Mouse (Mus musculus) brain, adult 2 months (tissue): ENCODE data around the gene Usp21.

Experiments
- DNase-seq: peaks from one replicate; pipeline ENCODE4 v3.0.0; 2011; ENCODE audit warnings: low read depth, low spot score

Usp21 gene

DNA sequence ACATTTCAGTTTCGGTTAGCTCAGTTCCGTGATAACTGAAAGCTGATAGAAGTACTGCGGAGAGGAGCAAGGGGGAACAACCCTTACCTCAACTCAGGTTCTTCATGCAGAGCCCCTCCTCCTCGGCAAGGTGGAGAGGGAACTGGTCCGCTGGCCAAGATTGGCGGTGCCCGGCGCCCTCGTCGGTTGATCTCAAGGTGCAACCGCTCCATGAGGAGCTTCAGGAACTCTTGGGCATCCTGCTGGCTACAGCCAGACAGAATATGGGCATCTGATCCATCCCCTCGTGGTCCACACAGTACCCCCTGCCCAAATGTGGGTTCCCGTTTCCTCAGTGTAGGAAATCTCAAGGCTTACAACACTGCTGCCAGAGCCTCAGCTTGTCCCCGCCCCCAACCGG is 3.3 kb downstream of the Usp21 start:
- no peak for DNase-seq

DNA sequence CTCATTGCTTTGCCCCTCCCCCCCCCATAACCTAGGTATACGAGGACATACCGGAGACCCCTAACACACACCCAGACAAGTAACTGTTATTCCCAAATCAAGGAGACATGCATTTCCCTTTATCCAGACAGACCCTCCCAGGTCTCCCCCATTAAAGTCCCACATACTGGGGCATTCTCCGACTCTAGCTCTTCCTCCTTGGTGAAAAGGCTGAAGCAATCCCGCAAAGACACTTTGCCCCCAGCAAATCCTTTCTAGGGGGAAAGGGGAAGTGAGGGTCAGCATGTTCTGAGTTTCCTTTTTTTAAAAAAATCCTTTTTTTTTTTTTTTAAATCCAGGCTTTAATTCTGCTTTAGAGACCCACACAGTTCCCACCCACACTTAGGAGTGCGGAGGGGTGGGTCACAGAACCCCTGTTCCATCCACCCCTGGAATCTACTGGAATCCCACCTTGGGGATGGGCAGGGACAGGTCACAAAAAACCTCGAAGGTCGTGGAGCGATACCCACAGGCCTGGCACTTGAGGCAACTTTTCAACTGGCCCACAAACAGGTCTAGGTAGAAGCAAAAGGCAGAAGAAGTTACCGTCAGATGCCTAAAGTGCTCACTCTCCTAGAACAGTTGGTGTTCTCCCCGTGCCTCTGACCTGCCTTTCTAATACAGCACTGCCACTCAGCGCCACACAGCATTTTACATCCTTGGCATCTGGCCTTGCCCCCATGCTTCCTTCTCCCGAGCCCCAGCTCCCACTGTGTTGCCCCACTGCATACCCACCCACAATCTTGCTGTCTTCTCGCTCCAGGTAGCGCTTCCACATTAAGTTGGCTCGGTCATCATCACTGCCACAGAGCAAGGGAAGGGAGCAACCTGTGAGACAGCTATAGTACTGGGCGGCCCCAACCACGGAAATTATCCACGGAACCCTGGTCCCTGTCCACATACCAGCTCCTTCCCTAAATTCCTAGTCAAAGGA is 4.3 kb downstream of the Usp21 start:
- DNase-seq: no peak

DNA sequence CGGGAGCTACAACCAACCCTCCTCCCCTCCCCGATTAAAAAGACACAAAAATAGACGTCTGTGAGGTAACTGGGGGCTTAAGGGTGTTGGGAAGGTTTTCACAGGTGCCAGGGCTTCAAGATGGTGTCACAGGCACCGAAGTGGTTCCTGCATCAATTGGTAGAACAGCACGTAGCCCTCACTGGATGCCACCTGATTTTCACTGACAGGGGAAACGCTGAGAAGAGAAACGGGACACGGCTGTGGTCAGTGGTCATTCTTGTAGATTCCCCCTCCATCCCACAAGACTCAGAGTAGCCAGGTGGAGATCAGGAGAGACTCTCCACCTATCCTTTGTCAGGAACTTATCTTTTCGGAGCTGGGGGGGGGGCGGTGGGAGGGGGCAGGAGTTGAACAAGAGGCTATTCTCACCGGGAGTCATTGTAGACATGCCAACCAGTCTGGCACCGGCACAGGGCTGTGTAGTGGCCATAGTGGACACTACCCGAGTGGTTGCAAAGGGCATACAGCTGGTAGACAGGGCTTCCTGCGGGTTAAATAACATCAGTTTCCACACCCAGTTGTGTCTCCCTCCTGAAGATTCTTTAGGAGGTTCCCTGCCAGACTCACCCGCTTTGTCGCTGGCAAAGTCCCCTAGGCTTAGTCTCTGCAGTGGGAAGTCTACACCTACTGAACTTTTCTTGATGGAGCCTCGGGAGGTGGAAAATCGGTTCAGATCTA is 5.5 kb downstream of the Usp21 start:
- no peak for DNase-seq

DNA sequence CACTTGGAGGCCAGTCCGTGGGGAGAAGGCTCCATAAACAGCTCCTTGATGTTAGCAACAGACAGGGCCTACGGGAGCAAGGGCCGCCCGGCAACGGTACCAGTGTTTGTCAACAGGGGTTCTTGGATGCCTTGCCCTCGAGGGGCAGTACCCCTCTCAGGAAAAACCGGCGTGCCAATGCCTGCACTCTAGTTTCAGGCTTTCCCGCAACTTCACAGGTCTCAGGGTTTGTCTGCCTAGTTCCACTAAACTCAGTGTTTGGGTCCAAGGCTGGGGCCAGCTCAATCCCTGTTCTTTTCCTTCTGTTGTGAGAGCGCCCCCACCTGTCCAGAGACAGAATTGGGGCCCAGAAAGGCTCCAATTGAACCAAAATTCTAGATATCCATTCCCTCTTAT is 6.3 kb downstream of the Usp21 start:
- DNase-seq: peak; percentile 86

DNA sequence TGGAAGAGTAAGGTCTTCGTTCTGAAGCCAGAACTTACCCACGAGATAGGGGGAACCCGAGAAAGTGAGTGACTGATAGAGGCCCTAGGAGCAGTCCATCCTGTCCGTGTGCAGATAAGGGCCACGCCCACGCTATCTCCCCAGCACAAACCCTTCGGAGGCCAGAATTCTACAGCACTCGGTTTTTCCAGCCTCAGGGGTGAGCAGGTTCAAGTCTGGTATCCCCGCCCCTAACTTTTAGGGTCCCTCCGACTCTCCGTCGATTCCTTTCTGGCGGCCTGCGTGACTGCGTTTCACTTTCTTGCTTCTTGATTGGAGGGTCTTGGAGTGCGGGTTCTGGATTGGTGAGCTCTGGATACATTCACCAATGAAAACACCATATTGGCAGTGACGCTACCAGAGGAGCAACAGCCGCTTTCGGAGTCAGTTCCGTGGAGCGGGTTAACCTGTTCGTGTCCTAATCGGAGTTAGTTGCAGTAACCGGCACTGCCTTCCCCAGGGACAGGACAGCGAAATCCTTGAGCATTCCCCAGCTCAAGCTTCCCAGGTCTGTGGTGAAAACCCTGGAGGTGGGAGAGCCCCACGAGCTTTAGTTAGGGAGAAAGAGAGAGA is 6.8 kb downstream of the Usp21 start, which contains the start of gene Ppox:
Gene Ppox (minus strand): TSS at position 271 of the 612 bp plus-strand sequence.
- DNase-seq: peak; percentile 99

DNA sequence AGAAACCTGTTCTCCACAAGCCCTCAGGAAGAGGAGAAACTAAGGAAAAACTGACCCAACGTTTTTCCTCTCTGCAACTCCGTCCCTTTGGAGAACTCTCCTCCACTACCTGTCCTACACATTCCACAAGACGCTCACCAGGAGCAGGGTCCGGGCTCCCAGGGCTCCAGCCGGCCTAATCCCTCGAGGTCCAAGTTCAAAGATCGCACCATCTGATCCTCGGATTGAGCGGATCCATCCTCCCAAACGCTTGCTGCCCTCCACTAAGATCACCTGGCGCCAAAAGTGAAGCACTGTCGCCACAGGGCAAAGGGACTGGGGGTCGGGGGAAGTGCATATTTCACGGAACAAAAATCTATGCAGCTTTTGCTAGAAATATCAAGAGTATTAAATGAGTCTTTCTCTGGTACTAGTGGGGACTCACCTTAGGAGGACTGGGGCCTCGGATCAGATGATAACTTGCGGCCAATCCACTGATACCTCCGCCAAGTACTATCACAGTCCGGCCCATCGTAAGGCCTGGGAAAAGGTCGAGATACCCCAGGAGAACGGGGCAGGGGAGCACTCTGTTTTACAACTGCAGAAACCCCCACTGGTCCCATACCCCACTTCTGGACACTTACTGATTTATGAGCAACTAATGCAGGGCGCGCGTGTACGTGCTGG is 7.4 kb downstream of the Usp21 start:
- no peak for DNase-seq

DNA sequence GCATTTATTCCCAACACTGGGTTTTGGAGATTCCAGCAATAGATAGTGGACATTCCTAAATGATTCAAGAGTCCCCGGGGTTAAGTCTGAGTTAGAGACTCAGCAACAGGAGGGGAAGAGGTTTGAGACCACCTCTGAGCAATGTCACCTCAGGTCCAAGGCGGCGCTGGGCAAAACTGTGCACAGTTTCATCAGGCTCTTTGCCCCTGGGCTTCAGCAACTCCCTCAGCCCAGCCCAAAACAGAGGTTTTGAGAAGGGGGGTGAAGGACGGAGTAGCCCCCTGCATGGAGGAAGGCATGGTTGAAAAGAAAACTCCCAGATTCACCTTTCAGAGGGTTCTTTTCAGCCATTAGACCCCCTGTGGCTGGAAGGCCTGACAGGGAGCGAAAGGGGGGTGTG is 8.1 kb downstream of the Usp21 start:
- DNase-seq: no peak

DNA sequence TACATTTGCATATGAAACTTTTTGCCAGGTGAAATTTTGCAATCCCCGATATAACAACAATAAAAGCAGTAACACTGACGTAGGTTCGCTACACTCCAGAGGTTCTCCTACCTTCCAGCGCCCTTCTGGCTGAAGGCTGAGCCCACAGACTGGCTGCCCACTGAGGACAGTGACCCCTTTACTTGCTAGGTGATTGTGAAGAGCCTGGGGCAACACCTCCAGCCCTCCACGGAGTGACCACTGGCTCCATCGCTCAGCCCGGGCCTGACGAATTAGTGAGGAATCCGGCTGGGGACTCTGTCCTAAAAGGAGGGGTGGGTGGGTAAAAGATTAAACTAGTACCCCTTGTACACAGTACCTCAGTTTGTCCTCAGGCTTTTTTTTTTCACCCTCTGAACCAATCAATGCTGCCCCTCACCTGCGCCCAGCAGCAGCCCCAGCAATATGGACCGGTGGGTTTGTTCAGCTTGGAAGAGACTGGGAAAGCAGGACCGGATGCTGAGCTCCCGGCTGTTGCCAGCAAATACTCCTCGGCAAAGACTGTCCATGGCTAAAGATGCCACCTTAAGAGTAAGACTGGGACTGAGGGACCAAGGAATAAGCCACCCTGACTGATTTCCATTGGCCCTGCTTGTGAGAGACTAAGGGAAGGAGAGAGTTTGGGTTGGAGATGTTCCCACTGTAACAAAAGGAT is 8.6 kb downstream of the Usp21 start:
- no peak for DNase-seq

DNA sequence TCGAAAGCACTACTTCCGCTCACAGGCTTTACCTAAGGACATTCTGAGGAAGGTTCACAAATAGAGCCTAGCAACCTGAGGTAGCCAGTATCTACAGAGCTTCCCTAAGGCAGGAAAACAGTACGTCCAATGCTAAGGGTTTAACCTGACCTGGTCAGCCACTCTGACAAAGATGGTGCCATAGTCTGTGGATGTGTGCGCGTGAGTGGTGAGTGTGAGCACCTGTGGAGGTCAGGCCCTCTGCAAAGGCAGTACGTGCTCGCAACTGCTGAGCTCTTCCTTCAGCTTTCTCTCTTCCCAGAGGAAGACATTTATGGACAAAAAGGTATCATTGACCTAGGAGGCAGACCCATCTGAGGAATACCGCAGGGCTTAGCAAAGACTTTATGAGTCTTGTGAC is 9.4 kb downstream of the Usp21 start:
- DNase-seq: no peak

DNA sequence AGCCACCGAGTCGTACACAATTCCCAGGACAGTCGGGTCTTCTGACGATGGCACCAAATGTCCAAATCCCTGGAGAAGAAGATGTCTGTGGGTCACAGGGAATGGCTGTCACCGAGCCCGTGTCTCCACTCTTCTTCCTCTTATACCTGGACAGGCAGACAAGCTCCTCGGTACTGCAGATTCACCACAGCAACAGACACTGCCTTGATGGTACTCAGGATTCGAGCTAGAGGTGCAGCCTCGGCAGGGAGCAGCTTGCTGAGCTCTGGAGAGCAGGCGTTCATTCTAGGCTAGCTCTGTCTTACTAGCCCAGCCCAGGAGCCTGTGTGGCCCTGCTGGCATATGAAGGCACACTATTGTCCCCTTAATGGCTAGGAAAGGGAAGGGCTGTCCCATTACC is 10.1 kb downstream of the Usp21 start:
- no peak for DNase-seq

DNA sequence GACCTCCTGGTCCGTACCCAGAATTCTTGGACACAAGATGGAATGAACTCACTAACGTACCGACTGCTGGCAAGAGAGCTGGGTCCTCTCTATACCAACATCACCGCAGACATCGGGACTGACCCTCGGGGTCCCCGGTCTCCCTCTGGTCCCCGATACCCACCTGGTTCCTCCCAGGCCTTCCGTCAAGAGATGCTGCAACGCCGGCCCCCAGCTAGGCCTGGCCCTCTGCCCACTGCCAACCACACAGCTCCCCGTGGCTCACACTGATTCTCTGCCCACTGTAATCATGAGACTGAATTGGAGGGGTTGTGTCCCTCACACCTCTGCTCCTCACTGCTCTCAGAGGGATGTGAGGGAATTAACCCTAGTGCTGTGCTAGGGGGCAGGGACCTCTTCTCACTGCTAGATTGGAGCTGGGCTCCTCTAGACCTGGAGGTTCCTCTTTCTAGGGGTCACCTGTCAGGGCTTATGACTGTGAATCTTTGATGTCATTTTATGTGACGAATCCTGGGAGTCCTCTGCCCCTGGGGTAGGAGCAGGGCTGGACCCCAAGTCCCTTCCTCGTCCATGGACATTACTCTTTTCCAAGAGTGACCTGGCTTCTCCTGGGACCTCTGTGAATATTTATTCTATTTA is 11.6 kb downstream of the Usp21 start:
- DNase-seq: no peak

DNA sequence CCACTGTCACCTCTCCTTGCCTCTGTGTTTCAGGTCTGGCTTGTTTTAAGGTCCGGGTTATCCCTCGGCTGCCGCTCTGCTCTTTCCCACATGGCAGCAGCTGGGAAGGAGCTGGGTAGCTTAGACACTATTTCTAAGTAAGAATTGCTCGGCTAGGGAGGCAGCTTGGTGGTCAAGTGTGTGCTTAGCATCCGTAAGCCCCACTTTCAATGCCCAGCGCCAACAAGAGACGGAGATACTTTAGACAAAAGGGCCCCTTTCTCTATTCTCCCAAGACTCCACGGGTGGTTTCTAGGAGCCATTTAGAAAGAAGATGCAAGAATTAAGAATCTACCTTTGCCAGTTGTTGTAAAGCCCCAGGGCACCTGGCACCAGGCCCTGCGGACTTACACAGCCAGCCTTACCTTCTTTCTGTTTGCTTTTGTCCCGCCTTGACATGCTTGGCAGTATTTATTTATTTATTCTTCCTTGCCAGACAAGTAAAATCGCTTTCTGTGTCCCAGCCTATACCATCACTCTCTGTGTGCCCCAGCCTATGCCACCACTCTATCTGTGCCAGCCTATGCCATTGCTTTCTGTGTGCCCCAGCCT is 12.6 kb downstream of the Usp21 start:
- no peak for DNase-seq

DNA sequence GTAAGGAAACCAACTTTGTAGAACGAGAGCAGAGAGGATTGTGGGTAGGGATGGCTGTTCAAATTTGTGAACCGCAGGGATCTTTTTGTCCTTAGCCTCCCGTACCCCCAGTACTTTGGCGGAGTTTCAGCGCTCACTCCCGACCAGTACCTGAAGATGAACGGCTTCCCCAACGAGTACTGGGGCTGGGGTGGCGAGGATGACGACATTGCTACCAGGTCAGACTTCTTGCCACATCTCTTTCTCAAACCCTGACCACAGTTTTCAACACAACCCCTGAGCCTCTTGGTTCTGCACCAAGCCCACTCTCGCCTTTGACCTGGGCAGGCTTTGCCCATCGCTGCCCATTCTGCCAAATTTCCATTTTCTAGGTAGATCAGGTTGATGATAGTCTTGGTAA is 13.6 kb downstream of the Usp21 start:
- DNase-seq: no peak

DNA sequence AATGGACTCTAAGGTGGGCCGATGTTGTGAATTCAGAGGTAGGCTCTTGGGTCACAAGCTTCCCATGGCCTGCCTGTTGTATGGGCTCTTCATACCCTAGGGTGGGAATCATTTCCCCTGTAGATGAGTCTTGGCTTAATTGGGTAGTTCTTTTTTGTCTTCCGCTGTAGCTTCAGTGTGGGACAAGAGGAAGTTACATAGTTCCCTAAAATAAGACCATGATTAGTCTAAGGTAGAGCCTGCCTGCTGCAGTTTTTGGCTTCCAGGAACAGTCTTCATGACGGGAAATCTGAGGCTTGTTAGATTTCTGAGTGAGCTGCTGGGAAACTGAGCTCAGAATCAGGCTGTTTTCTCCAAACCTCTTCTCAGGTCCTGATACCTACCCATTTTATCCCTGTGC is 15.7 kb downstream of the Usp21 start:
- no peak for DNase-seq

DNA sequence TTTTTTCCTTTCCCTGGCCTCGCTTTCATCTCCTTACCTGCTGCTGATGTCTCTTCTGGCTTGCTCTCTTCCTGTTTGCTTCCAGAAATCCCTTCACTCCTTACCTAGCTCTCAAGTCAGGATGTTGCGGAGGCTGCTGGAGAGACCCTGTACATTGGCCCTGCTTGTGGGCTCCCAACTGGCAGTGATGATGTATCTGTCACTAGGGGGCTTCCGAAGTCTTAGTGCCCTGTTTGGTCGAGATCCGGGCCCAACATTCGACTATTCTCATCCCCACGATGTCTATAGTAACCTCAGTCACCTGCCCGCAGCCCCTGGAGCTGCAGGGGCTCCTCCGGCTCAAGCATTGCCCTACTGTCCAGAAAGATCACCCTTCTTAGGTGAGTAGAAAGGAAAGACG is 16.2 kb downstream of the Usp21 start:
- no peak for DNase-seq

DNA sequence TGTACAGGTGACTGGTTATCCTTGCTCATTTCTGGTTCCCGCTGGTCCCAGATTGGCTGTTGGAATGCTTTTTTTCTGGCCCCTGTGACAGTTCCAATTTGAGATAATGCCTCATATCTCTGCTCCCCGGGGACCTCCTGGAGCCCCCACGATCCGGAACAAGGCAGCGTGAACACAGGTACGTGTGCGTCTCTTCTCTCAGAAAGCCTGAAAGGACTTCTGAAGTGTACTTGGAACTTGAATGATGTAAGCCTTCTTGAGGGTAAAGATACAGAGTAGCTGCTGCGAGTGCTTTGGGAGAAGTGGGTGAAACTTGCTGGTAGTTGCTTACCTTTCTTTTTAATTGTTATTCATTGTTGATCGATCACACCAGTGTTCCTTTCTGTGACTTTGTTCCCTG is 16.6 kb downstream of the Usp21 start:
- DNase-seq: no peak

DNA sequence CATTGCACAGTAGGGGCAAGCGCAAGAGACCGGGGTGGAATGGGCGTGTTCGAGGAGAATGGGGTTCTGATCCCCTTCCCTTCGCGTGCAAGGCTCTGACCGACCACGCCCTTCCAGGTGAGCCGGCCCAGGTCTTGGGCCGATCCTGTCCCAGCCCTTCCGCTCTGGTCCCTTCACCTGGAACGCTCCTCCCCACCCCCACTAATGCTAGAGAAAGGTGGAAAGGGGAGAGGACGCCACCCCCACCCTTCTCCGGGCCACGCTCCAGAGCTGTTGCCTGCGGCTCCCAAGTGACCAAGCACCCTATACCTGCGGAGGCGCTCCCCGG is 17.3 kb downstream of the Usp21 start:
- DNase-seq: no peak

DNA sequence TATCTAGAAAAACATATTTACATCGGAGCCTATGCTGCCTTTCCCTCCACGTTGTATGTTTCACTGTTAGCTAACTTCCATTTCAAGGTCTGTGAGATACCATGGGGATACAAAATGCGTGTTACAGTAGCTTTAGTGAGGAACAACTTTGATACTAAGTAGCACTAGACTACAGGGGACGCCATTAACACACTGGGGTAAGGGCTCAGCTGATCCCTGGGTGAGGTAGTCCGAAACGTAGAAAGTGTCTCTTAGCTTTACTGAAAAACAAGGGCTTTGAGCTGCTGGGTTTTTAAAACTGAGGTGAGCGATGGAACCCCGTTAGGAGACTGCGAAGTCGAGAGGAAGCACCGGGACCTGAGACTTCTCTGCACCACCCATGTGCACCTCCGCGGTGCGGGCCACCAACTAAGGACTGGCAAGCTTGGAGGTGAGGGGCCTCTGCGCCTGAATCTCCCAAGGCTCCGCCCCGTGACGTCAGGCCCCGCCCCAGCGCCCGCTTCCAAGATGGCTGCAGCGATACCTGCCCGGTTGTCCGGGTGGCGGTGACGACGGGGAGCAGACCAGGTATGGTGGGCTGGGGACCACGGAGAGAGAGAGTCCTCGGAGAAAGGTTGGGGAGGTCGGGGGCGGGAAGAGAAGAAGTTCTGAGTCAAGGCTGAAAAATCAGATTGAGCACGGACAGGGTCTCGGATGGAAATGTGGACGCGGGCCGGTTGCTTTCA is 17.8 kb downstream of the Usp21 start, which contains the start of gene B4galt3:
Gene B4galt3 (plus strand): TSS at position 481 of the 725 bp plus-strand sequence.
- DNase-seq: peak; percentile 97

DNA sequence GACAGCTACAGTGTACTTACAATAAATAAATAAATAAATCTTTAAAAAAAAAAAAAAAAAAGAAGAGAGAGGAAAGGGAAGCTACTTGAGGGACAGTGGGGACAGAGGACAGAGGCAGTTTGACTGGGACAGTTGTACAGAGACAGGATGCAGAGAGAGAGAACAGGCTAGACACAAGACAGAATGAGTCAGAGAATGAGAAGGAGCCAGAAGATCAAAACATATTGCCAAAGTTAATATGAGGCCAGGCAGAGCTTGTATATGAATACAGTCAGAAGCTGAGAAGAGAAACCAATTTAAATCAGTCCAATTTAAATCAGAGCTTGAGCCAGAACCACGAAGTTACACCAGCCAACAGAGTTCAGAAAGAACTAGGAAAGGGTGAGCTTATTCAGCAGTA is 19.4 kb downstream of the Usp21 start:
- no peak for DNase-seq
